Mouse (Mus musculus) kidney, postnatal 25 days (tissue): ENCODE results near the gene Rpa3.

Source experiments
- DNase-seq, 2 experiments: peaks; one replicate each; pipeline ENCODE4 v3.0.0; 2021; ENCODE audit warnings: mixed read lengths in 2 of 2

The Rpa3 gene

GRCm38 (mm10) chr6:8209047-8209865 is 49.7 kb downstream of the Rpa3 start, which contains the start of gene Mios:
Gene Mios, plus strand, starts transcription at chr6:8209222.
- DNase-seq: peak; percentile 84 to 94
